Mouse (Mus musculus) bone marrow, adult 2 months (tissue): ENCODE results near the gene Lhx3.

Experiments
- CTCF ChIP-seq: fragments of 200-500 bp; IDR thresholded peaks from 2 replicates; pipeline ENCODE4 v1.5.1; 2011; ENCODE audit warnings: low read length, control low read depth; ENCODE audit not compliant: control insufficient read depth, insufficient read depth
- POLR2A ChIP-seq: fragments of 200-500 bp; IDR thresholded peaks from 2 replicates; pipeline ENCODE4 v1.6.1; 2011; ENCODE audit warnings: low read depth, mild to moderate bottlenecking, control low read depth, low read length, borderline replicate concordance; ENCODE audit not compliant: control insufficient read depth

GRCm38 (mm10) chr2:26194552-26195339, 13.3 kb downstream of the Lhx3 start:
- TF ChIP-seq CTCF (no peak), POLR2A (no peak)
